Mouse (Mus musculus): ENCODE measurements around the gene Gabrp. TPM values are rescaled to one million over a fixed set of nuclear protein-coding genes. Genes with fewer than 3 reads are reported as not detected.

Gene Gabrp
- total RNA-seq (2021): not detected
- long read RNA-seq, experiment 1, partial matches to known transcripts: 0 of 1 reads
- long read RNA-seq, experiment 1, other reads (novel, unspliced or antisense): 1 of 1 reads
- long read RNA-seq, experiment 2: 0 reads

- intact Hi-C loops (cut with DNase I): no loop called here
- DNase-seq: no peak
Measured at GRCm38 (mm10) chr11:33578859-33579258, at the start of gene Gabrp. Gene Gabrp (minus strand): TSS chr11:33578959.

GRCm38 (mm10) chr11:33627136-33627742, 48.5 kb upstream of the Gabrp start:
- intact Hi-C loops (cut with DNase I): no loop called here
- DNase-seq: no peak

- DNase-seq: peak; percentile 41 to 49
- intact Hi-C loops (cut with DNase I): loop anchor here (1.0 kb wide), 1 partner anchor 438 kb away; no protein-coding TSS in a partner anchor
Measured at GRCm38 (mm10) chr11:33614218-33614617, 35.5 kb upstream of the Gabrp start.

GRCm38 (mm10) chr11:33607784-33608183, 29.0 kb upstream of the Gabrp start:
- intact Hi-C loops (cut with DNase I): no loop called here
- DNase-seq: no peak

- intact Hi-C loops (cut with DNase I): no loop called here
- no peak for DNase-seq
Measured at GRCm38 (mm10) chr11:33603174-33603573, 24.4 kb upstream of the Gabrp start.

GRCm38 (mm10) chr11:33598986-33599385, 20.2 kb upstream of the Gabrp start, which contains the start of gene D130052B06Rik:
Gene D130052B06Rik (plus strand): TSS chr11:33599302.
- intact Hi-C loops (cut with DNase I): no loop called here
- DNase-seq: no peak

- no peak for DNase-seq
- intact Hi-C loops (cut with DNase I): no loop called here
Measured at GRCm38 (mm10) chr11:33596655-33597054, 17.9 kb upstream of the Gabrp start.

GRCm38 (mm10) chr11:33592826-33593225, 14.1 kb upstream of the Gabrp start:
- DNase-seq: no peak
- intact Hi-C loops (cut with DNase I): no loop called here

GRCm38 (mm10) chr11:33590771-33591170, 12.0 kb upstream of the Gabrp start:
- intact Hi-C loops (cut with DNase I): no loop called here

GRCm38 (mm10) chr11:33586614-33587013, 7.9 kb upstream of the Gabrp start:
- intact Hi-C loops (cut with DNase I): no loop called here
- no peak for DNase-seq

More at GRCm38 (mm10) chr11:33590771-33591170, 12.0 kb upstream of the Gabrp start:
- no peak for DNase-seq

GRCm38 (mm10) chr11:33579621-33580020, 862 bp upstream of the Gabrp start:
- intact Hi-C loops (cut with DNase I): no loop called here
- DNase-seq: no peak

- intact Hi-C loops (cut with DNase I): no loop called here
- DNase-seq: no peak
Measured at GRCm38 (mm10) chr11:33574944-33575343, 3.8 kb downstream of the Gabrp start.

- DNase-seq: no peak
- intact Hi-C loops (cut with DNase I): loop anchor here (2.0 kb wide), 1 partner anchor 42 kb away; no protein-coding TSS in a partner anchor
Measured at GRCm38 (mm10) chr11:33570413-33570812, 8.3 kb downstream of the Gabrp start.

- intact Hi-C loops (cut with DNase I): no loop called here
- no peak for DNase-seq
Measured at GRCm38 (mm10) chr11:33563921-33564320, 14.8 kb downstream of the Gabrp start.

- no peak for DNase-seq
- intact Hi-C loops (cut with DNase I): no loop called here
Measured at GRCm38 (mm10) chr11:33554123-33554522, 24.6 kb downstream of the Gabrp start.

- no peak for DNase-seq
- intact Hi-C loops (cut with DNase I): no loop called here
Measured at GRCm38 (mm10) chr11:33550861-33551560, 27.7 kb downstream of the Gabrp start.

GRCm38 (mm10) chr11:33547386-33547785, 31.4 kb downstream of the Gabrp start:
- DNase-seq: no peak
- intact Hi-C loops (cut with DNase I): loop anchor here (1.0 kb wide), 1 partner anchor 19 kb away; no protein-coding TSS in a partner anchor

- DNase-seq: no peak
Measured at GRCm38 (mm10) chr11:33544945-33545344, 33.8 kb downstream of the Gabrp start.

GRCm38 (mm10) chr11:33544121-33544520, 34.6 kb downstream of the Gabrp start:
- intact Hi-C loops (cut with DNase I): no loop called here
- DNase-seq: no peak

More at GRCm38 (mm10) chr11:33544945-33545344, 33.8 kb downstream of the Gabrp start:
- intact Hi-C loops (cut with DNase I): no loop called here

- no peak for DNase-seq
- intact Hi-C loops (cut with DNase I): no loop called here
Measured at GRCm38 (mm10) chr11:33537390-33538125, 41.2 kb downstream of the Gabrp start.

- no peak for DNase-seq
- intact Hi-C loops (cut with DNase I): no loop called here
Measured at GRCm38 (mm10) chr11:33536636-33537035, 42.1 kb downstream of the Gabrp start.

Measured in gastrocnemius, postnatal 36 days (tissue).